Mouse (Mus musculus) layer of hippocampus, postnatal 36 days (tissue): ENCODE data around the gene Grsf1. TPM values are rescaled to one million over a fixed set of nuclear protein-coding genes. Genes with fewer than 3 reads are reported as not detected.

Experiments
- DNase-seq, 2 experiments: peaks; one replicate each; pipeline ENCODE4 v3.0.0; 2022
- total RNA-seq, 2 experiments: library from RNA; stranded (reverse); gene quantifications; 2 replicates each; pipeline ENCODE4 v1.2.3; 2021

Gene Grsf1
- total RNA-seq, 2 experiments from 2014 or later: 85.3 to 97.2 TPM

GRCm38 (mm10) chr5:88629987-88630386, 46.0 kb downstream of the Grsf1 start:
- DNase-seq: no peak

- DNase-seq: no peak
Measured at GRCm38 (mm10) chr5:88629125-88629524, 46.8 kb downstream of the Grsf1 start.

- no peak for DNase-seq
Measured at GRCm38 (mm10) chr5:88627545-88627944, 48.4 kb downstream of the Grsf1 start.

GRCm38 (mm10) chr5:88616988-88617387, 59.0 kb downstream of the Grsf1 start:
- DNase-seq: no peak

GRCm38 (mm10) chr5:88614129-88614528, 61.8 kb downstream of the Grsf1 start:
- DNase-seq: peak in 1 of 2 experiments; percentile 15

Other genes starting within 250 kb of the Grsf1 start
- gene Ambn, start 220.2 kb downstream of the Grsf1 start, total RNA-seq: not detected
- not detected for gene Enam, start 188.2 kb downstream of the Grsf1 start, total RNA-seq
- gene Jchain, start 148.3 kb downstream of the Grsf1 start, total RNA-seq: under 1 TPM; 0.20 to 0.22 TPM
- 10 to 100 TPM; 27.5 to 28.0 TPM for gene Utp3, start 121.7 kb downstream of the Grsf1 start, total RNA-seq
- gene Rufy3, start 111.1 kb downstream of the Grsf1 start, total RNA-seq: 100 to 1,000 TPM; 174 to 178 TPM
- 10 to 100 TPM; 31.6 to 32.9 TPM for gene Mob1b, start 44.7 kb upstream of the Grsf1 start, total RNA-seq
- gene Dck, start 88.8 kb upstream of the Grsf1 start, total RNA-seq: 10 to 100 TPM; 14.6 to 14.8 TPM
- gene Slc4a4, start 210.6 kb upstream of the Grsf1 start, total RNA-seq: 100 to 1,000 TPM; 138 to 164 TPM